Mouse (Mus musculus): ENCODE measurements around the gene Wfdc10. TPM values are rescaled to one million over a fixed set of nuclear protein-coding genes. Genes with fewer than 3 reads are reported as not detected.

Gene Wfdc10
- polyA plus RNA-seq, 2 experiments = not detected

DNA sequence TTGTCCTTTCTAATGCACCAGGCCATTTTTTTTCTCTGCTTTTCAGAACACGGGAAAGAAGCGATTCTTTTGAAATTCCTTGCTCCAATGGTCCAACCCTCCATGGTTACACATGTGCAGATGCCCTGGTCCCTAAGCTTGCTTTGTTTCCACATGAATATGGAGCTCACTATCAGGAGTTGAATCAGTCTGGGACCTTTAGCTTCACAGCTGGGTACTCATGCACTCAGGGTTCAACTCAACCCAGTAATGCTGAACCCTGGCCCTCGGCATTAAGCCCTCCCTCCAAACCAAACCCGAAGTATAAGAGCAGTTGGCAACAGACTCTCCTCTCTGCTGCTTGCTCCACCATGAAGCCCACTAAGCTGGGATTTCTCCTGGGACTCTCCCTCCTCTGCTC, 42.4 kb downstream of the Wfdc10 start, which contains the start of gene Spint4:
TSS of gene Spint4 (plus strand) at position 301 of the 400 bp plus-strand sequence.
- Histone ChIP-seq H3K36me3 (replicated peaks; ENCODE audit: control insufficient read depth, insufficient read depth, low read depth) (no peaks in the 10 kb centered on the region), H3K4me1 (replicated peaks; ENCODE audit: control insufficient read depth in 2 of 2, insufficient read depth in 2 of 2, low read length in 1 of 2) (no peaks in the 10 kb centered on the region), H3K4me3 (ENCODE audit: insufficient read depth in 1 of 2, low read depth in 2 of 2, low read length in 2 of 2) (no peak within 1 kb of the TSS), H3K4me2 (ENCODE audit: low read depth) (no peak within 1 kb of the TSS), H3K9ac (replicated peaks) (no peak within 1 kb of the TSS), H3K27me3 (ENCODE audit: control insufficient read depth, insufficient read depth, low read length) (no peaks in the 10 kb centered on the region), H3K9me3 (ENCODE audit: control insufficient read depth, low read length) (no peaks in the 10 kb centered on the region), H3K27ac (no peak within 1 kb of the TSS)
- TF ChIP-seq EP300 (IDR thresholded peaks at IDR 0.05; ENCODE audit: low read depth) (no peak), CTCF (IDR thresholded peaks at IDR 0.05; ENCODE audit: low read depth) (no peak)
- no peak for DNase-seq (ENCODE audit: low read depth in 3 of 3, low spot score in 3 of 3)
- ATAC-seq (ENCODE audit: insufficient read depth) = no peak
- 58% methylated on average over 4 of the region's 4 CpGs for WGBS (ENCODE audit: insufficient replicate concordance)

DNA sequence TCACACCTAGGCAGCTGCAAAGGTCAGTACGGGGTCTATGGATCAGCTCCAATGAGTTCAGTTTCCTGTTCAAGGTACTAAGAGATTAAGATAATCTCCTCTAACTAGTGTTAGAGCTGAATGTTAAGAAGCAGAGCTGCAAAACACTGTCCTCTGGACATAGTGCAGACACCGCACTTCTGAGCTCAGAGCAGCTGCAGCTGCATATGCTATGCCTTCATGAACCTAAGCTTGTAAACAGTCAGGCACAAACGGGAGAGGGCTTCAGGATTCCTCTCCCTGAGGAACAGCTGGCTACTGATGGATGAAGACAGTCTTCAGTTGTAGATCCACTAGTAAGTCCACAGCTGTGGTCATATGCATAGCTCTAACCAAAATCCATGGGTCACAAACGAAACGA, 45.1 kb downstream of the Wfdc10 start:
- 57% methylated on average over 5 of the region's 5 CpGs for WGBS (ENCODE audit: insufficient replicate concordance)
- Histone ChIP-seq H3K27ac (no peak overlapping the region), H3K27me3 (ENCODE audit: control insufficient read depth, insufficient read depth, low read length) (no peaks in the 10 kb centered on the region), H3K4me2 (ENCODE audit: low read depth) (no peak overlapping the region), H3K4me1 (replicated peaks; ENCODE audit: control insufficient read depth in 2 of 2, insufficient read depth in 2 of 2, low read length in 1 of 2) (no peaks in the 10 kb centered on the region), H3K36me3 (replicated peaks; ENCODE audit: control insufficient read depth, insufficient read depth, low read depth) (no peaks in the 10 kb centered on the region), H3K9me3 (ENCODE audit: control insufficient read depth, low read length) (no peaks in the 10 kb centered on the region), H3K4me3 (ENCODE audit: insufficient read depth in 1 of 2, low read depth in 2 of 2, low read length in 2 of 2) (no peak overlapping the region), H3K9ac (replicated peaks) (no peak overlapping the region)
- TF ChIP-seq CTCF (IDR thresholded peaks at IDR 0.05; ENCODE audit: low read depth) (no peak), EP300 (IDR thresholded peaks at IDR 0.05; ENCODE audit: low read depth) (no peak)
- no peak for ATAC-seq (ENCODE audit: insufficient read depth)
- no peak for DNase-seq (ENCODE audit: low read depth in 3 of 3, low spot score in 3 of 3)

DNA sequence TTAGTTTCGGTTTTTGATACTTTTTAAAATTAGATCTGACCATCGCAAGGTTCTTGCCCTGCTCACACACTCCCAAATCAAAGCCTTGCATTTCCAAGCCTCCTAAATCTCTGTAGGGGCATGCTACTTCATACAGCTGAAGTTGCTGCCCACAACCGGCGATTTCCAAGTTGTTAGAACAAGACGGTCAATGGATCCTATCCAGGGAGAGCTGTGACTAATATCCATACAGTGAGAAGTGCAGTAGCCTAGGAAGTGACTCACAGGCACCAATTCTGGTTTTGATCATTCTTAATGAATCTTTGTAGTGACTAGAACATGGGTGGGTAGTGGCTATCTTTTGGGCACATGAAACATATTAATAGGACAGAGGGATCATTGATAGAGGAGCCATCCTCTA, 45.9 kb downstream of the Wfdc10 start:
- Histone ChIP-seq H3K4me2 (ENCODE audit: low read depth) (no peak overlapping the region), H3K9me3 (ENCODE audit: control insufficient read depth, low read length) (no peaks in the 10 kb centered on the region), H3K27me3 (ENCODE audit: control insufficient read depth, insufficient read depth, low read length) (no peaks in the 10 kb centered on the region), H3K4me1 (replicated peaks; ENCODE audit: control insufficient read depth in 2 of 2, insufficient read depth in 2 of 2, low read length in 1 of 2) (no peaks in the 10 kb centered on the region), H3K27ac (no peak overlapping the region), H3K4me3 (ENCODE audit: insufficient read depth in 1 of 2, low read depth in 2 of 2, low read length in 2 of 2) (no peak overlapping the region), H3K9ac (replicated peaks) (no peak overlapping the region), H3K36me3 (replicated peaks; ENCODE audit: control insufficient read depth, insufficient read depth, low read depth) (no peaks in the 10 kb centered on the region)
- DNase-seq (ENCODE audit: low read depth in 3 of 3, low spot score in 3 of 3) (no peak), ATAC-seq (ENCODE audit: insufficient read depth) (no peak)
- no peak for TF ChIP-seq CTCF (IDR thresholded peaks at IDR 0.05; ENCODE audit: low read depth)
- TF ChIP-seq EP300 (IDR thresholded peaks at IDR 0.05; ENCODE audit: low read depth) = no peak
- 59% methylated on average over 5 of the region's 5 CpGs for WGBS (ENCODE audit: insufficient replicate concordance)

DNA sequence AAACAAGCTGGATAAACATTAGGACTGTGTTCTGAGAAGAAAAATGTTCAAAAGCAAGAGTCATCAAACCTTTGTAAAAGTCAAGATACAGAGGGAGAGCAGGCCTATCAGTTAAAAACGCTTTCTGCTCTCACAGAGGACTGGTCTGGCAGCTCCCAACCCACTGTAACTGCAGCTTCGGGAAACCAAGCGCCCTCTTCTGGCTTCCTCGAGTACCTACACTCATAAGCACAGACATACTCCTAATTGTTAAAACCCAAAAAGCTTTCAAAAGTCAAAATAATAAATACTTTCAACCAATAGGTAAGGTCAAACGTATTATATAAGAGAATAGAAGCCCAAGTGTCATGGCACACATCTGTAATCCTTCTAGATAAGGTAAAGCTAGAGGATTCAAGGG, 48.4 kb downstream of the Wfdc10 start:
- WGBS (ENCODE audit: insufficient replicate concordance) = 66% methylated on average over 5 of the region's 5 CpGs
- Histone ChIP-seq H3K4me3 (ENCODE audit: insufficient read depth in 1 of 2, low read depth in 2 of 2, low read length in 2 of 2) (no peak overlapping the region), H3K4me1 (replicated peaks; ENCODE audit: control insufficient read depth in 2 of 2, insufficient read depth in 2 of 2, low read length in 1 of 2) (no peaks in the 10 kb centered on the region), H3K4me2 (ENCODE audit: low read depth) (no peak overlapping the region), H3K27me3 (ENCODE audit: control insufficient read depth, insufficient read depth, low read length) (no peaks in the 10 kb centered on the region), H3K36me3 (replicated peaks; ENCODE audit: control insufficient read depth, insufficient read depth, low read depth) (no peaks in the 10 kb centered on the region), H3K9ac (replicated peaks) (no peak overlapping the region), H3K9me3 (ENCODE audit: control insufficient read depth, low read length) (no peaks in the 10 kb centered on the region), H3K27ac (no peak overlapping the region)
- ATAC-seq (ENCODE audit: insufficient read depth) = no peak
- no peak for TF ChIP-seq EP300 (IDR thresholded peaks at IDR 0.05; ENCODE audit: low read depth)
- TF ChIP-seq CTCF (IDR thresholded peaks at IDR 0.05; ENCODE audit: low read depth) = no peak
- DNase-seq (ENCODE audit: low read depth in 3 of 3, low spot score in 3 of 3) = no peak

DNA sequence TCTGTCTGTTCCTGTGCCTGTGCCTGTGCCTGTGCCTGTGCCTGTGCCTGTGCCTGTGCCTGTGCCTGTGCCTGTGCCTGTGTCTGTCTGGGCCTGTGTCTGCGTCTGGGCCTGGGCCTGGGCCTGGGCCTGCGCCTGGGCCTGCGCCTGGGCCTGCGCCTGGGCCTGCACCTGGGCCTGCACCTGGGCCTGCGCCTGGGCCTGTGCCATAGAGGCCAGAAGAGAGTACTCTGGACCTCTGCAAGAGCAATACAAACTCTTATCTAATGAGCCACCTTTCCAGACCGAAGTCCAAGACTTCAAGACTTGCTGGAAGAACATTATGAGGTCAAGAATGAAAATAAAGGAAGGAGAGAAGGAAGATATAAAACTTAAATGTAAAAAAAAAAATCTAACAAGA, 49.5 kb downstream of the Wfdc10 start:
- H3K9ac ChIP-seq (replicated peaks) = no peak overlapping the region
- no peak overlapping the region for H3K4me2 ChIP-seq (ENCODE audit: low read depth)
- DNase-seq (ENCODE audit: low read depth in 3 of 3, low spot score in 3 of 3) (no peak), ATAC-seq (ENCODE audit: insufficient read depth) (no peak)
- no peak for TF ChIP-seq CTCF (IDR thresholded peaks at IDR 0.05; ENCODE audit: low read depth)
- TF ChIP-seq EP300 (IDR thresholded peaks at IDR 0.05; ENCODE audit: low read depth) = no peak
- no peak overlapping the region for H3K4me3 ChIP-seq (ENCODE audit: insufficient read depth in 1 of 2, low read depth in 2 of 2, low read length in 2 of 2)
- H3K9me3 ChIP-seq (ENCODE audit: control insufficient read depth, low read length) = no peaks in the 10 kb centered on the region
- no peaks in the 10 kb centered on the region for H3K36me3 ChIP-seq (replicated peaks; ENCODE audit: control insufficient read depth, insufficient read depth, low read depth)
- no peak overlapping the region for H3K27ac ChIP-seq
- 73% methylated on average over 6 of the region's 6 CpGs for WGBS (ENCODE audit: insufficient replicate concordance)
- no peaks in the 10 kb centered on the region for H3K27me3 ChIP-seq (ENCODE audit: control insufficient read depth, insufficient read depth, low read length)
- no peaks in the 10 kb centered on the region for H3K4me1 ChIP-seq (replicated peaks; ENCODE audit: control insufficient read depth in 2 of 2, insufficient read depth in 2 of 2, low read length in 1 of 2)
